Mouse (Mus musculus) midbrain, postnatal 0 days (tissue): Measurements from ENCODE around the gene Epha2. TPM values are rescaled to one million over a fixed set of nuclear protein-coding genes. Genes with fewer than 3 reads are reported as not detected.

ENCODE experiments used
- ATAC-seq: fragments of 200-750 bp; cut with Nextera tagmentation; 2 replicates; pipeline ENCODE4 v1.8.0; 2017; ENCODE audit warnings: moderate number of reproducible peaks, mild to moderate bottlenecking, moderate TSS enrichment, moderate library complexity; ENCODE audit not compliant: low FRiP score
- DNase-seq: peaks from one replicate; pipeline ENCODE4 v3.0.0-alpha.2; 2015; ENCODE audit warnings: low spot score
- H3K27ac ChIP-seq: fragments of 300-500 bp; sonication (generic); 2 replicates; pipeline ENCODE4 v1.5.1; 2014; ENCODE audit warnings: low read depth, mild to moderate bottlenecking, low read length, mixed read lengths
- H3K27me3 ChIP-seq: fragments of 300-500 bp; sonication (generic); 2 replicates; pipeline ENCODE4 v1.6.1; 2014; ENCODE audit warnings: low read length, control low read depth, mixed read lengths; ENCODE audit not compliant: insufficient read depth
- H3K36me3 ChIP-seq: fragments of 300-500 bp; sonication (generic); 2 replicates; pipeline ENCODE4 v1.6.1; 2014; ENCODE audit warnings: low read length, control low read depth, mixed read lengths; ENCODE audit not compliant: insufficient read depth
- H3K4me1 ChIP-seq: fragments of 300-500 bp; sonication (generic); 2 replicates; pipeline ENCODE4 v1.6.1; 2014; ENCODE audit warnings: mild to moderate bottlenecking, control low read depth, antibody characterized with exemption, low read length, mixed read lengths; ENCODE audit not compliant: insufficient read depth
- H3K4me2 ChIP-seq: fragments of 300-500 bp; sonication (generic); 2 replicates; pipeline ENCODE4 v1.6.1; 2014; ENCODE audit warnings: low read depth, mild to moderate bottlenecking, low read length, mixed read lengths; ENCODE audit not compliant: poor library complexity, severe bottlenecking
- H3K4me3 ChIP-seq: fragments of 300-500 bp; sonication (generic); 2 replicates; pipeline ENCODE4 v1.5.1; 2014; ENCODE audit warnings: low read depth, mild to moderate bottlenecking, low read length, moderate library complexity
- H3K9ac ChIP-seq: fragments of 300-500 bp; sonication (generic); replicated peaks from 2 replicates; pipeline ENCODE4 v1.6.1; 2014; ENCODE audit warnings: mild to moderate bottlenecking, low read length, moderate library complexity, mixed read lengths; ENCODE audit not compliant: poor library complexity, severe bottlenecking
- H3K9me3 ChIP-seq: fragments of 300-500 bp; sonication (generic); 2 replicates; pipeline ENCODE4 v1.6.1; 2016; ENCODE audit warnings: low read length, control low read depth
- CTCF ChIP-seq: IDR thresholded peaks from 2 replicates; pipeline ENCODE4 v1.5.1; 2016; ENCODE audit warnings: antibody characterized with exemption, mild to moderate bottlenecking
- WGBS: fragments of 180-500 bp; shearing (Covaris S2); extraction: QIAGEN DNeasy Blood & Tissue Kit; methylation state at CpG from one replicate; pipeline ENCODE4 v1.1.7; 2014; 5-methylcytosine and 5-hydroxymethylcytosine counted together
- polyA plus RNA-seq: library from polyadenylated mRNA; unstranded; fragments of >200 nt; fragmentation: Nextera tagmentation; extraction: Ambion mirVana; gene quantifications from 2 replicates; pipeline ENCODE4 v1.2.1, GENCODE M21; 2015
- total RNA-seq: library from RNA; depleted of rRNA; stranded (reverse); fragments of >200 nt; gene quantifications from 2 replicates; pipeline ENCODE4 v1.2.3, GENCODE M21; 2014

Gene Epha2
- total and polyA plus RNA-seq, 2 experiments from 2014 or later, result 0.30 to 3.1 TPM

DNA sequence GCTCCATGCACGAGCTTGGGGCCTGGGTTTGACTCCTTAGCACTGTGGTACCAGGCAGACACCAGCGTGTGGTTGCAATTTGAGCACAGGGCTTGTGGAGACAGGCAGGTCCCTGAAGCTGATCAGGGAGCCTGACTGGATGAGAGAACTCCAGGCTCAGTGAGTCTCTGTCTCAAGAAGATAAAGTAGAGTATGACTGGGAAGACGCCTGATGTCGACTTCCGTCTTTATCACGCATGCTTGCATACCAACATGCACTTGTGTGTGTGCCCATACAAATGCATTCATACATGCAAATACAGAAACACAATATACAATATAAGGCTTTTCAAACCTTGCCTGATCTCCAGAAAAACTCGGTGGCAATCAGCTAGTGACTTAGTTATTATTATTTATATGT, 16.9 kb downstream of the Epha2 start:
- WGBS, result 86% methylated on average over 7 of the region's 7 CpGs

DNA sequence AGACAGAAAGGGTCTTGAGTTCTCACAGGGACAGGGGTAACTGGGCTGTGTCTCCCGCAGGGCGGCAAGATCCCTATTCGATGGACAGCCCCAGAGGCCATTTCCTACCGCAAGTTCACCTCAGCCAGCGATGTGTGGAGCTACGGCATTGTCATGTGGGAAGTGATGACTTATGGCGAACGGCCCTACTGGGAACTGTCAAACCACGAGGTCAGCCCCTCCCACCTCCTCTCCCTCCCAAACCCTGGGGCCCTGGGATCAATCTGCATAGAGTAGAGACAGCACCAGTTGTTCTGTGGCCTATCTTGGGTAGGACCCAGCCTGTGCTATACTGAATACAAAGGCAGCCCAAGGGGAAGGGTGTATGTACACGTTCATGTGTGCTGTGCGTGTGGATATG, 21.5 kb downstream of the Epha2 start:
- Histone ChIP-seq H3K27ac (no peak overlapping the region), H3K36me3 (no peaks in the 10 kb centered on the region), H3K4me3 (no peak overlapping the region), H3K27me3 (no peaks in the 10 kb centered on the region), H3K4me2 (no peak overlapping the region), H3K9ac (no peak overlapping the region), H3K9me3 (no peaks in the 10 kb centered on the region), H3K4me1 (no peaks in the 10 kb centered on the region)
- no peak for TF ChIP-seq CTCF
- no peak for ATAC-seq
- DNase-seq, result no peak
- WGBS, result 89% methylated on average over 11 of the region's 11 CpGs

More for the DNA sequence above, 16.9 kb downstream of the Epha2 start:
- H3K36me3 ChIP-seq, result no peaks in the 10 kb centered on the region
- ATAC-seq, result no peak
- H3K27me3 ChIP-seq, result no peaks in the 10 kb centered on the region
- no peaks in the 10 kb centered on the region for H3K4me1 ChIP-seq
- DNase-seq, result no peak
- no peak overlapping the region for H3K27ac ChIP-seq
- H3K9me3 ChIP-seq, result no peaks in the 10 kb centered on the region
- no peak for TF ChIP-seq CTCF
- H3K9ac ChIP-seq, result no peak overlapping the region
- H3K4me3 ChIP-seq, result no peak overlapping the region
- no peak overlapping the region for H3K4me2 ChIP-seq

DNA sequence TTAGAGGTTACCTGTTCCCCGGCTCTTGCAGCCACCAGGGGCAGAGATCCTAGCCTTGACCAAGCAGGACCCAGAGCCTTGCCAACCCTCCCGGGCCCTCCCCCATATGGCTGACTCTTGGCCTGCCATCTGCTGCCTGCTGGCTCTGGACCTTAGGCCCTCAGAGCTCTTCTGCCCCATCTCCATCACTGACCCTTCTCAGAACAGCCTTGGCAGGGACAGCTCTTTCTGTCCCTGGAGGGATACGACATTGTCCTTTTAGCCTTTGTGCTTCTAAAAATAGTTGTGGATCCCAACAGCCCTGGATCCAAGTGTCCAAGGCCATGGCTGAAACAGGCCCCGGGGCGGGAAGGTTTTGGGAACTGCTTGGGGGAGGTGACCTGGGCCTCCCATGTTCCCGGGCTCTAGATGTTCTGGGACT, 23.7 kb downstream of the Epha2 start:
- Histone ChIP-seq H3K27me3 (no peaks in the 10 kb centered on the region), H3K9ac (no peak overlapping the region), H3K9me3 (no peaks in the 10 kb centered on the region), H3K4me1 (no peaks in the 10 kb centered on the region), H3K4me3 (no peak overlapping the region), H3K27ac (no peak overlapping the region), H3K4me2 (no peak overlapping the region), H3K36me3 (no peaks in the 10 kb centered on the region)
- WGBS, result 95% methylated on average over 6 of the region's 6 CpGs
- TF ChIP-seq CTCF, result no peak
- no peak for DNase-seq
- no peak for ATAC-seq

DNA sequence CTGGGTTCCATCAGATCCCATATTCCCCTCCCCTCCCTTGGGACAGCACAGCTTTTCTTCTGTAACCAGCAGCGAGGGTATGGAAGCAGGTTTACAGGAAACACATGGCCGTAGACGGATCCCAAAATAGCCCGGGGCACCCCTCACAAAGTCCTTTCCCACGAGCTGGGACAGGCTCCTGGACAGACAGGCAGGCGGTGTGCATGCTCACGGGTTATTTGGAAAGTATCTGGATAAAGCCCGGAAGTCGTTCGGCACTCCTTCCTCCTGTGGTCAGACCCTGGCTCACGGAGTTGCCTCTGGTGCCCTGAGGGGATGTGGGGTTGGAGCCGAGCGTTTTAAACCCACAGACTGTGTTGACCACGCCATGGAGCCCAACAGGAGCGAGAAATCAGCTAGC, 24.6 kb downstream of the Epha2 start:
- 75% methylated on average over 15 of the region's 15 CpGs for WGBS

DNA sequence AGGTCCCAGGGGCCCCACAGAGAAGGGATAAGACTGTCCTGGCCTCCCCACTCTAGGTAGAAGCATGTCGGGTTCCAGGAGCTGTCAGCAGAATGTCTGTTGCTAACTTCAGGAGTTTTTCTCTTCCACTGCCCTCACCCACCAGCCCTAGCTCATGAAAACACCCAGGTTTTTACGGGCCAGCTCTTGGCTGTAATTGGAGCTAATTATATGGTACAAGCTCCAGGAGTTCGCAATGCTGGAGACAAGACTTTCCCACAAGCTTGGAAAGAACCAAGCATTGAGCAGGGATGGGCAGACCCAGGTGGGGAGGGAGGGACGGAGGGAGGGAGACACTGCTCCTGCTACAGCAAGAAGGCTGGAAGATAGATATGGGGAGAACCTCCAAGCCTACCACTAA, 26.0 kb downstream of the Epha2 start:
- Histone ChIP-seq H3K27me3 (no peaks in the 10 kb centered on the region), H3K9ac (no peak overlapping the region), H3K36me3 (no peaks in the 10 kb centered on the region), H3K27ac (no peak overlapping the region), H3K4me1 (no peaks in the 10 kb centered on the region), H3K4me2 (no peak overlapping the region), H3K9me3 (no peaks in the 10 kb centered on the region), H3K4me3 (no peak overlapping the region)
- WGBS, result 83% methylated on average over 4 of the region's 4 CpGs
- DNase-seq (no peak), ATAC-seq (no peak)
- TF ChIP-seq CTCF, result no peak

More for the DNA sequence above, 24.6 kb downstream of the Epha2 start:
- H3K4me1 ChIP-seq, result no peaks in the 10 kb centered on the region
- H3K9me3 ChIP-seq, result no peaks in the 10 kb centered on the region
- H3K4me2 ChIP-seq, result no peak overlapping the region
- TF ChIP-seq CTCF, result no peak
- H3K27me3 ChIP-seq, result no peaks in the 10 kb centered on the region
- H3K9ac ChIP-seq, result no peak overlapping the region
- no peak overlapping the region for H3K4me3 ChIP-seq
- H3K36me3 ChIP-seq, result no peaks in the 10 kb centered on the region
- ATAC-seq (no peak), DNase-seq (no peak)
- no peak overlapping the region for H3K27ac ChIP-seq

DNA sequence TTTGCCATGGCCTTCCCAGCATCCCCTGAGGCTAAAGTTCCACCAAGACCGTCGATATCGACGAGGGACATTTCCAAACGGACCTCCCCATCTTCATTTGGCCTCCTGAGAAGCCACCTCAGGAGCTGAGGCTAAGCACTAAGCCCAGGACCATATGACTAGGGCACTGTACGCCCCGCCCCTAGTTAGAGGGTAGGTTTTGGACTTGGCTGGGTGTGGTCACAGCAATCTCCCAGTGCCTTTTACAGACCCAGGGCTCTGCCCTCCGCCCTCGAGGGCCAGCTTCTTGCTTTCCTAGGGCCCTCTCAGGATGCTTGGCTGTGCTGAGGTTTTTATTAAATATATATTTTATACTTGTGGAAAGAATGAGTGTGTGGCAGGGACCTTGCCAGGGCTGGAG, 27.7 kb downstream of the Epha2 start:
- ATAC-seq (no peak), DNase-seq (no peak)
- no peak overlapping the region for H3K27ac ChIP-seq
- H3K4me1 ChIP-seq, result no peaks in the 10 kb centered on the region
- no peaks in the 10 kb centered on the region for H3K9me3 ChIP-seq
- no peak overlapping the region for H3K4me3 ChIP-seq
- 88% methylated on average over 9 of the region's 9 CpGs for WGBS
- H3K27me3 ChIP-seq, result no peaks in the 10 kb centered on the region
- no peak overlapping the region for H3K9ac ChIP-seq
- no peak for TF ChIP-seq CTCF
- H3K4me2 ChIP-seq, result no peak overlapping the region
- no peaks in the 10 kb centered on the region for H3K36me3 ChIP-seq

DNA sequence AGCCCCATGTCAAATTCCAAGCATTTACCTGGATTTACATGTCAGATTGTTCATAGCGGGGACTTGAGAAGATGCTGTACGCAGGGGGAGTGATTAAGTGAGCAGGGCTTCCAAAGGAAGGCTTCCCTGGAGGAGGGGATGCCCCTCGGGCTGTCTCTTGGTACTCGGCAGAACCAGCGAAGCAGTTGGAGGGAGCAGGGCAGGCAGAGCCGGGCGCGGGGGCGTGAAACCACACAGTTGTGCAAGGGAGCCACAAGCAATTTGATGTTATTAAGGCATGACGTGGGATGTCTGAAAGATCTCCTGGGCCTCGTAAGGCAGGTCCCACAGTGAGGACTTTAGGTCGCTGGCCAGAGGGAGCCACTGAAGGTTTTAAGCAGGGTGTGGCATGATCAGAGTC, 28.9 kb downstream of the Epha2 start:
- H3K36me3 ChIP-seq, result no peaks in the 10 kb centered on the region
- ATAC-seq (no peak), DNase-seq (no peak)
- no peaks in the 10 kb centered on the region for H3K4me1 ChIP-seq
- H3K4me2 ChIP-seq, result no peak overlapping the region
- TF ChIP-seq CTCF, result no peak
- H3K9ac ChIP-seq, result no peak overlapping the region
- no peak overlapping the region for H3K4me3 ChIP-seq
- H3K27ac ChIP-seq, result no peak overlapping the region
- no peaks in the 10 kb centered on the region for H3K9me3 ChIP-seq
- H3K27me3 ChIP-seq, result no peaks in the 10 kb centered on the region
- WGBS, result 70% methylated on average over 12 of the region's 12 CpGs
